Mouse (Mus musculus): ENCODE measurements around the gene Hs6st1.
"Not testable (repeated sequence)": the region's sequence is repeated elsewhere in the genome, so short reads cannot be mapped to it uniquely, and the experiment has no call there.

The Hs6st1 gene

DNA sequence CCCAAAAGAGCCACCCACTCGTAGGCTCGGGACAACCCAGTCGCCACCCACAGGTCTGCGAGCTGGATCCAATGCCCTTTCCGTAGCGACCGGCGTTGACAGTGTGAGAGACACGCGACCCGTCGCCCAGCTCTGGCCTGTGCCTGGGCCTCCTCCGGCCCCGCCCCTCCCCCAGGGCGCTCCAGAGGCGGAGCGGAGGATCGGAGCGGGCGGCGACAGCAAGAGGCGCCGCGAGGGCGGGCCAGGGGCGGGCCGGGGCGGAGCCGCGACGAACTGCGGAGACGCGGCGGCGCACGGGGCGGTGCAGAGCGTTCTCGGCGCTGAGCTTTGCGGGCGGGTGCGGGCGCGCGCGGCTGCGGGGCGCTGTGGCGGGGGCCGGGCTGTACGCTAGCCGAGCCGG lies at the start of gene Hs6st1:
Gene Hs6st1 (plus strand): TSS at position 325 of the 400 bp plus-strand sequence.
- peak; percentile 70 for DNase-seq (ENCODE audit: low spot score)

DNA sequence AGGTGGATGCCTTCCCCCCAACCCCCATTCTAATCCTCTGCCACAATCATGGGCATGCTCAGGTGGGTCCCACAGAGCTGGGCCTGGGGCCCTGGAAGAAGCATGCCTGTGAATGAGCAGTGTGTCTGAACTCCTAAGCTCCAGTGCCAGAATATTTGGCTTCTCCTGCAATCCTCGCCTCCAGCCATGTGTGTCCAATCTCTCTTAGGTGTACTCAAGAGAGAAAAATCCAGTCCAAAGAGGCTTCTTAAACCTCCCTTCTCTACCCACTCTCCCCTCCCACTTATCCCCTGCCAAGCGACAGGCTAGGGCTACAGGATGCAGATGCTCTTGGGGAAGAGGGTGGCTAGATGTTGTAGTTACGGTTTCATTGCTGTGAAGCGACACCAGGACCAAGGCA lies 49.6 kb upstream of the Hs6st1 start:
- no peak for DNase-seq (ENCODE audit: low spot score)

DNA sequence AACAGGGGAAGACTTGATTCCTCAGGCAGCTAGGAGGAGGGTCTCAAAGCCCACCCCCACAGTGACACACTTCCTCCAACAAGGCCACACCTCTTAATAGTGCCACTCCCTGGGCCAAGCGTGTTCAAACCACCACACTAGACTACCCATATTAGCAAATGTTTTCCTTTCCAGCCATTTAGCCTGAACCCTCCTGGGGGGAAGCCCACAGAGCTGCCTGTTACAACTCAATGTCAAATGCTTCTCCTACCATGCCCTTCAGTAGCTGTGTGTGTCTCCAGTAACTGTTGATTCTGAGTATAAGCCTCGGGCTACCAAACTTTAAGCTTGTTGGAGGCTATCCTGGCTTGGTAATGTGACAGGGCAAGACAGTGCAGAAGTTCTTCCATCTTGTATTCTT lies 49.0 kb upstream of the Hs6st1 start:
- no peak for DNase-seq (ENCODE audit: low spot score)

DNA sequence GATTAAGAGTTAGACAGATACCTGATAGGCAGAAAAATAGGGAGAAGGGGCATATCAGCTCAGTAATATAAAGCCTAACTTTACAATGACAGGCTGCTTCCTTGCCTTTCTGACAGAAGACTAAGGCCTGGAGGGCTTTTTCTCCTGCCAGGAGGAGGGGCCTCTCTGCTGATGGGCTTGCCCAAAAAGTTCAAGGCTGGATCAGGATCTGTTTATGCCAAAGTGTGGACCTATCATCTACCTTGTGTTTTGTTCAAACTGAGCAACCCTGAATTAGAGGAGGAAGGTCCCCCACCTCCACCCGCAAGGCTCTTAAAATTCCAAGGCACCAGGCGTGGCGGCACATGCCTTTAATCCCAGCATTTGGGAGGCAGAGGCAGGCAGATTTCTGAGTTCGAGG lies 47.9 kb upstream of the Hs6st1 start:
- no peak for DNase-seq (ENCODE audit: low spot score)

DNA sequence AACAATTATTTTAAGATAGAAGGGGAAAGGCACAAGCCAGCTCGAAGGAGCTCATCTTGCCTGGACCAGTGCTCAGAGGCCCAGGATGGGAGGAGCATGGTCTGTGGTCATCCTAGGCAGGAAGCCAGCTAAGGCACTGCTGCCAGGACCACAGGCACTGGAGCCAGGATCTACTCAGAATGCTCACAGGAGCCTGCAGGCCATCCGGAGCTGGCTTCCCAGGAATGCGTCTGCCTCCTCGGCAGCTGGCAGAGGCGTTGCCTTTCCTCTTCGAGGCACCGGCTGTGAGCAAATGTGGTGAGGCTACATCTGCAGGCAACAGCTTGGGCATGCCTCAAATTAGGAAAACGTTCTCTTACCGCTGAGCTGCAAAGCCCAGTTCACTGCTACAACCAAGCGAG lies 37.8 kb upstream of the Hs6st1 start:
- peak; percentile 33 for DNase-seq (ENCODE audit: low spot score)

DNA sequence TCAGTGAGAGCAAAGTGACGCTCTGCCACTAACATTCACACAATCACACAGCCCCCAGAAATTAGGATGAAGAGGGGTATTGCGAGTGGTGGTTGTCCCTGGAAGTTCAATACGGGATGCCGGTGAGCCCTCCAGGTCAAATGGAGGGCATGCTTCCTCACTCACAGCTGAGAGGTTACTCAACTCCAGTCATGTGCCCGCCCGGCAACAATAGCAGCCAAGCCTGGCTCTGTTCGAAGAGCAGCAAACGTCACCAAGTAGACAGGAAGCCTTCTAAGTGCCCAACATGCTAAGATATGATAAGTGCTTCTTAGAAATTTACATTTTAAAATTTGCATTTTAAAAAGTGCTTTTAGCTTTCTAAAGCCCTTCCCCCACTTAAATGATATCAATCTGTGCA lies 29.4 kb upstream of the Hs6st1 start:
- DNase-seq (ENCODE audit: low spot score): no peak

DNA sequence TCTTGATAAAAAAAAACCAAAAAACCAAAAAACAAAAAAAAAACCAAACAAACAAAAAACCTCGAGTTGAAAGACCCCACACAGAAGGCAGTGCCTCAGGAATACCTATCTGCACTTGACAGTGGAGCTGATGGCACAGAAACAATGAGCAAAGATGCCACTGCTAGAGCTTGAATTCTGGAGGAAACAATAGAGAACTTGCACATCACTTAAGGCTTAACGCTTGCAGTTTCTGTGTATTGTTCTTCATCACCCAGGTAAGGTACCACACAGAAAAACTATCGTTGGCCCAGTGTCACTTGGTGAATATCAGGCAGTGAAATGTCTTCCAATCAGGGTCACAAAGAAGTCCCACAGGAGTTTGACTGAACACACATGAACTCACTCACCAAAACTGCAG lies 26.1 kb upstream of the Hs6st1 start:
- no peak for DNase-seq (ENCODE audit: low spot score)

DNA sequence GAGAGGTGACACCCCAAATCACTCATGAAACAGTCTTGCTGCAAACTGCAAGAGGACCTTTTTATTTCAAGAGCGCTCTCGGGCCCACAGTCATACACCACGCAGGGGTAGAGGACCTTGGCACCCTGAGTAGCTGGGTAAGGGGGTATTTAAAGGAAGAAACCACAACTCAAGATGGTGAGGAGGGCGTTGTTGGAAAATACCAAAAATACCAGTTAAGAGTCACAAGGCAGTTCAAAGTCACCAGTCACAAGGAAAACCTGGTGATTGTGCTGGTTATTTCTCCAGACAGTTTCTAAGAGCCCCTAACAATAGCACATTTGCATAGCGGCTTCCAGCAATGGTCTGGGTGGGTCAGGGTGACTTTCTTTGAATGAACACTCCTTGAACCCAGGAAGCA lies 24.4 kb upstream of the Hs6st1 start:
- not testable (repeated sequence) for DNase-seq (ENCODE audit: low spot score)

DNA sequence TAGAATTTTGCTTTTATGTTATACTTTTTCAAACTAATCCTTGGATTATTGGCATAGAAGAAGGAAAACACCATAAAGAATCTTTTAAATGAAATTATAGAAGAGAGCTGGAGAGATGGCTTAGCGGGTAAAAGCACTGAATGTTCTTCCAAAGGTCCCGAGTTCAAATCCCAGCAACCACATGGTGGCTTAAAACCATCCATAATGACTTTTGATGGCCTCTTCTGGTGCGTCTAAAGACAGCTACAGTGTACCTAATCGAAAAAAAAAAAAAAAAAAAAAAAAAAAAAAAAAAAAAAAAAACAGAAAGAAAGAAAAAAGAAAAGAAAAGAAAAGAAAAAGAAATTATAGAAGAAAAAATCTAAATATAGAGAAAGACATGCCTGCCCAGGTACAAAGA lies 23.9 kb upstream of the Hs6st1 start:
- no peak for DNase-seq (ENCODE audit: low spot score)

DNA sequence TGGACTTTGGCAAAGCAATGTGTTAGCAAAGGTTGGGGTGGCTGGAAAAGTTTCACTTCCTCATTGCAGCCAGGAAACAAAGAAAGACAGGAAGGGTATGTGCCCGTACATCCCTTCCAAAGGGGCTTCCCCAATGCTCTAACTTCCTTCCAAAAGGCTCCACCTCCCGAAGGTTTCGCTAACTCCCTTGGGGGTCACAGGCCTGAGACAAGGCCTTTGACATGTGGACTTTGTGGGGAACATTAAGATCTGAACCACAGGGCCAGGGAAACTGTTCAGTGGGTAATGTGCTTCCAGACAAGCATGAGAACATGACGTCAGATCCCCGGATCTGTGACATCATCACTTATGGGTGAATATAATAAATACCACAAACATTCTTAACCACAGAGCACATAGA lies 15.5 kb upstream of the Hs6st1 start:
- no peak for DNase-seq (ENCODE audit: low spot score)

DNA sequence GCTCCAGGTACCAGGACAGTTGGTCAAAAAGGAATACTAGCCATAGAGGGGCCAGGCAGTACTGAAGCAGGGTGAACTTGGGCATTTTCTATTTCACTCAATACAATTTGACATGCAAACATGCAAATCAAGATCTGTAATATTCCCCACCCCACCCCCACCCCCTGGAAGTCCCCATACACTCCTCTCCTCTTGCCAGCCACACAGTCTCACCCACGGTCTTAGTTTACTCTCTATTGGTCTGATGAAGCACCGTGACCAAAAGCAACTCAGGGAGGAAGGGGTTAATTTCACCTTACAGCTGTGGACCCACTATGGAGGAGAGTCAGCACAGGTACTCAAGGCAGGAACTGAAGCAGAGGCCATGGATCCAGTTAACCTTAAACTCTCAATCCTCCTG lies 14.6 kb upstream of the Hs6st1 start:
- DNase-seq (ENCODE audit: low spot score): no peak

DNA sequence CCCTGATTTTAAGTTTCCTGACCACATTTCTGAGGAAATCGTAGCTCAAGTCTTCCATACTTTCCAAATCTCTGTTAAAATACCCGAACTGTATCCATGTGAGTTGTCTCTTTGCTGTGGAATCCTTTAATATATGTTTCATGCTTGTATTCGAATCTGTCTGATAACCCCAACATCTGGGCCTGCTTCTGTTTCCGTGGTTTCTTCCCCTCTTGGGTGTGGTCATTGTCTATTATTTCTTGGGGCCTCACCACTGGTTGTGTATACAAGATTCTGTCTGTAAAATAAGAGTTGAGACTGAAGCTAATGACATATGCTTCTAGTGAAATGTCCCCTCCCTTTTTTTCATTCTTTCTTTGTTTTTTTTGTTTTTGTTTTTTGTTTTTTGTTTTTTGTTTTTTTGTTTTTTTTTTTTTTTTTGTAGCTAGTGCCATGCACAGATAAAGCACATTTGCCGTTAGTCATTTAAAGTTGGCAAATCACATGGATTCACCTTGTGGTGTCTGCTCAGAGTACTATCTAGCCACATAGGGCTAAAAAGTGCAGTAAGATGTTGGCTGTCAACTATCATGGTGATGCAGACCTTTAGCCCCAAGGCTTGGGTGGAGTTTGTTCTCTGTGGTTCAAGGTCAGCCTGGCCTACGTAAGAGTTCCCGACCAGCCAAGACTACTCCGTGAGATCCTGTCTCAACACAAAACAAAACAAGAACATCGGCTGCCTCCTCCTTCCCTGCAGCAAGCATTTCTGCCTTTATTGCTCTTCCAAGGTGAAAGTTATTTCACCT lies 13.8 kb upstream of the Hs6st1 start:
- no peak for DNase-seq (ENCODE audit: low spot score)

DNA sequence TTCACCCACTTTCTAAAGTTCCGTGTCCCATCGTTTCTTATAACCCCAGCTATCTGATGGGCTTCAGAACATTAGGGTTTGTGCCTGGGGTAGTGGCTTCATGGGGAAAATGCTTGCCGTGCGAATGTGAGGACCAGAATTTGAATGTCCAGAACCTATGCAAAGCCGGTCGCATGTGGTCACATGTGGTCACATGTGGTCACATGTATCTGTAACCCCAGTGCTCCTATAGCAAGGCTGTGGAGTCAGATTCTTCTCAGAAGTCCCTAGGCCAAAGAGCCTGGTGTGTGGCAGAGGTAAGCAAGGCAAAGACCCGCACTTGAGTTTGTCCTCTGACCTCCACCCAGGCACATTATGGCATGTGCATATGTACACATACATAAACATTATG lies 13.2 kb upstream of the Hs6st1 start:
- DNase-seq (ENCODE audit: low spot score): no peak

DNA sequence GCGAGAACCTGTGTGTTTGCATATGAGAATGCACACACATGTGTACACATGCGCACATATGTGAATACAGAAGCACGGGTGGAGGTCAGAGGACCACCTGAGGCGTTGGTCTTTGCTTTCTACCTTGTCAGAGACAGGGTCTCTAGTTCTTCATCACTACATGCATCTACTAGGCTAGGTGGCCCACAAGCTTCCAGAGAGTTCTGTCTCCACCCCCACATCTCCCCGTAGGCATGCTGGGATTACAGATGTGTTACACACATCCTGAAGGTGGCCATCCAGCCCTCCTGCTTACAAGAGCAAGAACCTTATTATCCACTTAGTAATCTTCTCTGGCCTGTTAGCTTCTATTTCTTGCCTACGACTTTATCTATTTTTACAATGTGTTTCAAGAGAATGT lies 8.8 kb upstream of the Hs6st1 start:
- no peak for DNase-seq (ENCODE audit: low spot score)

DNA sequence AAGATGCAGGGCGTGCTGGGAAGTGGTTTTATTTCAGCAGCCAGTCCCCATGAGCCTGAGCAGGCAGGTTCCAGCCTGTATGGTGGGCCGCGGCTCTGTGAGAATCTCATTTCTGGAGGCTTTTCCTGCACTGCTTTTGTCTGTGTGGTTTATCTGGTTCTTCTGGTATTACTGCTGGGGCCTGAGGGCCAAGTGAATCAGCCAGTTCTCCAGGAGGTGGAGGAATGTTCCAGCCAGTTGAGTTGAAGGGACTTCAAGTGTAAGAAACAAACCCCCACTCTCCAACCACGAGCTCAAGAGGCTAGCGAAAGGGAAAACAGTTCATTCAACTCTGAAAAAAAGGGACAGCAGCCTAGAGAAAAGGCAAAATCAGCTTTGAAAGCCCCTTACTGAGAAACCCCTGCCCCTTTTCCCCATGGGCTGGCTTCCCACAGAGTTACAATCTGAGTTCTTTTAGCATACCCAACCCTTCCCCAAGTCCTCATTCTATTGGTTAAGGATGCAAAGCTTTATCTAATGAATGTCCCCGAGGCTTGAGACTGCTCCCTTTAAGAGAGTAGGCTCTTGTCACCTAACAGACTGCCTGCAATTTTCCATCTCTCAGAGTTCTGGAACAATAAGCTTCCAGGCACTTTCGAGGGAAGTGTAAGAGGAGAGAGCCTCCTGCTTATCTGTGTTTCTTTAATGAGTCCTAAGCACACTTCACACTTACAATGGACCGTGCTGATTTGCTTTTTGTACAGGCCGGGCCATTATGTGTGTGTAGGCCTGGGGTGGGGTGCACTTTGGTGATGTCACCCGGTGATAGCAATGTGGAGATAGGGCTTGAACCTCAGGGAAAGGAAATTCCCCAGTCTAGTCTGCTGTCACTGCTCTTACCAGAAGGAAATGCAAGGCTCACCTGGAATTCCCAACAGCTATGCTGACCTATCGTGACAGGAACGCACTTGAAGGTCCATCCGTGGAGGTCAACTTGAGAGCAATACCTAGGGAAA lies 7.9 kb upstream of the Hs6st1 start:
- no peak for DNase-seq (ENCODE audit: low spot score)

DNA sequence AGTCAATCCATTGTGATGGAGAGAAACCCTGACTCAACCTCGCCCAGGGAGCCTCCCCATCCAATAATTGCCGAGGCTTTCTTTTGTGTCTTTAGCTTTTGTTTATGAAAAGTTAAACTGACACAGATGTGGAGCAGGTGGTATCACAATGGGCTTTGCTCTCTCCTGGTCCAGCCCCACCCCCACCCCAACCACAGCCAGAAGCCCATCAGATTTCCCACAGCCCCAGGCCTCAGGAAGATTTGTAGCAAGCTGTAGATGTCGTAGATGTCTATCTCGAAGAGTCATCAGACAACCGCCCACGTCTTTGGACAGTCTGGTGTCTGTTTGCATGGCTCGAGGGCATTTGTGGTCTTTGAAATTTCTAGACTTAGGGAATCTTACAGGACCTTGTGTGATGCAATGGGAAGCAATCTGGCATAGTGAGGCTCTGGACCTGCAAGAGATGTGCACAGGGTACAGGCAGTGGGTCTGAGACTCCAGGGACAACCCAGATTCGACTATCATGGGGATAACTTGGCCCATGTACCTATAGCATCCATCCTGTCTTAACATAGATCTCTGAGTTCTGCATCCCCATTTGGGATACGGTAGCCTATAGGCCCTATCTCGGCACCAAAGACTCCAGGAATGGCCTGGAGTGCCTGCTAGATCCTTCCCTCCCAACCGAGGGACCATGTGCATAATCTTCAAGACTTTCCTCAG lies 6.8 kb upstream of the Hs6st1 start:
- no peak for DNase-seq (ENCODE audit: low spot score)

DNA sequence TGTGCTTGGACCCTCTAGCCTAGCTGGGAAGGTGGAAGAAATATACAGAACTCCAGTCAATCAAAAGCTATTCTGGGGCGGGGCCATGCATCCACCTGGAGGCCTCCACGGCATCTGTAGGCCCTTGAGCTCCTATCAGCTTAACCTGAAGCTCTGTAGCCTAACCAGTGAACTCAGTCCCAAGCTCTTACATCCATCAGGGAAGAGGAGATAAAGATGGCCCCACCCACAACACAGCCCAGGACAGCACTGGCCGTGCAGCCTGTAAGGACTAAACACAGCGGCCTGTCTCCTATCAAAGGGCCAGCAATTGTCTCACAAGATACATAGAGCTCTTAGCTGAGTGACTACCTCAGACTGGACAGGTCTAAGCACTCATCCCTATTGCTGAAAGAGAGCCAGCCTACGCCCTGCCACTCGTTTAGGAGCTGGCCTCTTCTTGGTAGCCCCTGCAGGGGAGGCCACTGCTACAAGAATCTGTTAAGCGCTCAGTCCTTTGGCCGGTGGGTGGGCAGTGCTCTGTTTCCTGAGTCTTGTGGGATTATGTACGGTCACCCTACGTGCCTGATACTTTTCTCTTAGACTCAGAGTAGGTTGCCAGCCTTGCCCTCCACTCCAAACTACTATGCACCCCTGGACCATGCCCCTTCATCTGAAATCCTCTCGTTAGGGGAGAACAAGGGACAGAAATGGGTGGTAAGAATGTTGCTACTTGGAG lies 6.0 kb upstream of the Hs6st1 start:
- no peak for DNase-seq (ENCODE audit: low spot score)

DNA sequence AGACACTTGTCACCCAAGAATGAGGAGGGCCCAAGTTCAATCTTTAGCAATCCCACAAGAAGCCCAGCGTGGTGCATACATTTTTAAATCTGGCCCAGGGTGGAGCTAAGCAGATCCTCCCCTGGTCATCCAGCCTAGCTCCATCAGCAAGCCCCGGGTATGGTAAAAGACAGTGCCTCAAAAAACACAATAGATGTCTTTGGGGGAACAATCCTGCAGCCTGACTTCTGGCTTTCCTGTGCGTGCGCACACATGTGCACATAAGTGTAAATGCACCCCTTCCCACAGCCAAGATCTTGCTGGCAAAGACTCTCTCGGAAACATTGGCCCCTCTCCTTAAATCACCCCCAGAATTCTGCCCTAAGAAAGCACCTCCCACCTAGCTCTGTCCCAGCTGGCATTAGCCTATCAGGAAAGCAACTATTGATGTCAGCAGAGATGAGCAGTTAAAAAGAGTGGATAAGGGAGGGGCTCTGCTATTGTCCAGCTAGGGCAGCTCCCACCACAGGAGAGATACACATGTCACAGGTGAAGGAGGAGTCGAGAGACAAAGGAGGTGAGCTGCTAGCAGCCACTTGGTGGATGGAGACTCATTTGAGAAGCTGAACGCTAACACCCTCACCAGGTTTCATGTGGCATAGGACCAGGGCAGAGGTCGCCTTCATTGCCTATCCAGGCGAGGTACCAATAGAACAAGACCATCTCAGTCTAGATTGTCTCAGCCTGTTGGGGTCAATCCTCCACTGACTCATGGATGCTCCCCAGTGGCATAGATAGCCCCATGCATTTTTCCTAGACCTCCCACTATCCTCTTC lies 5.2 kb upstream of the Hs6st1 start:
- no peak for DNase-seq (ENCODE audit: low spot score)

DNA sequence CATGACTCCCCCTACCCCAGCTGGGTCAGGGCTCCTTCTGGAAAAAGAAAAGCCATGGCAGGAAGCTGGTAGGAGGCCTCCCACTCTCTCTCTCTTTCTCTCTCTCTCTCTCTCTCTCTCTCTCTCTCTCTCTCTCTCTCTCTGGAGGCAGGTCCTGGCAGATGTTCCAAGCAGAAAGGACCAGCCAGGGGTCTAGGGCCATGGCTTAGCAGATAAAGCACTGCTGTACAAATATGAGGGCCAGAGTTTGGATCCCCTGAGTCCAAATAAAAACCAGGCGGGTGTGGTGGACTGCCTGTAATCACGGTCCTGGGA lies 4.6 kb upstream of the Hs6st1 start:
- no peak for DNase-seq (ENCODE audit: low spot score)

DNA sequence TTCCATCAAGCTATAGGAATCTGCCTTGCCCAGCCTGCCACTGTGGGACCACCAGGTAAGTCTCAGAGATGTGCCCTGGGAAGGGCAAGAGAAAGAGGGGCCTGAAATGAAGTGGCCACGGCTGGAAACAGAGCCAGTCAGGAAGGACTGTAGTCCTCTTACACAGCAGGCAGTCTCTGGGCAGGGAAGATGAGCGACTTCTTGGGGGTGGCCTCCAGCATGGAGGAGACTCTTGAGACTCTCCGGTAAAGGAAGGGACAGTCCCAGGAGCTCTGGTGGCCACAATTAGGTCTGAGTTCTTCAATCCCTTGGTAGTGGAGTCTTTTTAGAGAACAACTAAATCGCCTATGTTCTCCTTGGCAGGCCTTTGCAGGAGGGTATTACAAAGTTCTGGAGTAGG lies 4.0 kb upstream of the Hs6st1 start:
- no peak for DNase-seq (ENCODE audit: low spot score)

Data from ovary, postnatal 10 days (tissue).